Mouse (Mus musculus) heart, postnatal 25 days (tissue): ENCODE measurements around the gene Hist1h2ae. TPM values are rescaled to one million over a fixed set of nuclear protein-coding genes. Genes with fewer than 3 reads are reported as not detected.
A peak's percentile ranks its signal among the peaks of the same experiment; 100 is the strongest.
"Not testable (repeated sequence)": the region's sequence is repeated elsewhere in the genome, so short reads cannot be mapped to it uniquely, and the experiment has no call there.

Experiments
- DNase-seq: peaks from one replicate; pipeline ENCODE4 v3.0.0; 2022; ENCODE audit warnings: low spot score
- intact Hi-C: fragments of 180-260 bp; cut with DNase I; formaldehyde crosslinking; loops from one replicate; pipeline ENCODE4 v1.15.1; 2025
- total RNA-seq, 2 experiments: library from RNA; stranded (reverse); gene quantifications; 2 replicates each; pipeline ENCODE4 v1.2.3; 2021

The Hist1h2ae gene
- total RNA-seq, result 1 to 10 TPM; 3.4 to 4.1 TPM

DNA sequence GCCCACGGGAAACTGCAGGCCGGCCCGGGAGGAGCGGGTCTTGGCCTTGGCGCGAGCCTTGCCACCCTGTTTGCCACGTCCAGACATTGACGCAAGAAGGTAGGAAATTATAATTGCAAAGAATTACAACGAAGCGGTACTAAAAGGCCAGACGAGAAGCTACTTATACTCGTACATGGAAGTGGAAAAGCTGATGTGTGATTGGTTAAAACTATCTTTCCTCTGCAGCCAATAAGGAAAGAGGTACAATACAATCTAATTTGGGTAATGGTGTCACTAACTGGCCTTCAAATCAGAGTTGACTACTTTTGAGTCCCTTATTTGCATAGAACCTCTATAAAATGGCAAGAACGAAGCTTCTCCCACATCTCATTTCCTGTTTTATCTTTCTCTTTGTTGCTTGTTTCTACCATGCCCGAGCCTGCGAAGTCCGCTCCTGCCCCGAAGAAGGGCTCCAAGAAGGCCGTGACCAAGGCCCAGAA is at the start of gene Hist1h2ae, which contains the start of gene Hist1h2bg:
Gene Hist1h2ae, minus strand, starts transcription at position 199 of the 482 bp plus-strand sequence.
Gene Hist1h2bg, plus strand, starts transcription at position 375 of the 482 bp plus-strand sequence.
- DNase-seq, result peak; percentile 51
- intact Hi-C loops, result no loop called here

DNA sequence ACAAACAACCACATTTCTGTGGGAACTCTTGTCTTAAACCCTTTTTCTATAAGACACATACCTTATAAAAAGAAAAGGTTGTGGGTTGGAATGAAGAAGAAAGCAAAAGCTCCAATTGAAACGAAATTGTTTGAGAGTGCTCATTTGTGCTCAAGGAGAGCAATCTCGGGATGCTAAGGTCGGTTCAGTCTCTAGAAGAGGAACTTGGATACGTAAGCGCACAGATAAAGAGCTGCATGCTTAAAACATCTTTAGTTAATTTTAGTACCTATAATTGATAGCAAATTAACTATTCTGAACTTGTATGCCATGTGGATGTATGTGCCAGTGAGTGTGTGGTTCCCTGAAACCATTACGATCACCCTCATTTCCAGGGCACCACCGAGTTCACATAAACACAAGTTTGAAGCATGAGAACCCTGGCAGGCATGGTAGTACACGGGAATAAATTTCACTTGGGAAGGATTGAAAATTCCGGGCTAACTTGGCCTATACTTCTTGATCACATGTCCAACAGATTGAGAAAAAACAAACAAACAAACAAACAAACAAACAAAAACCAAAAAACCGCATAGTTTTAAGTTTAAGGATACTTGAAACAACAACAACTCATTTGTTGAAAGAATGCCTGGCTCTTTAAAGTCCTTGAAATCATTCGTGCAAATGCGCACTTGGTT is 49.2 kb upstream of the Hist1h2ae start:
- no peak for DNase-seq

DNA sequence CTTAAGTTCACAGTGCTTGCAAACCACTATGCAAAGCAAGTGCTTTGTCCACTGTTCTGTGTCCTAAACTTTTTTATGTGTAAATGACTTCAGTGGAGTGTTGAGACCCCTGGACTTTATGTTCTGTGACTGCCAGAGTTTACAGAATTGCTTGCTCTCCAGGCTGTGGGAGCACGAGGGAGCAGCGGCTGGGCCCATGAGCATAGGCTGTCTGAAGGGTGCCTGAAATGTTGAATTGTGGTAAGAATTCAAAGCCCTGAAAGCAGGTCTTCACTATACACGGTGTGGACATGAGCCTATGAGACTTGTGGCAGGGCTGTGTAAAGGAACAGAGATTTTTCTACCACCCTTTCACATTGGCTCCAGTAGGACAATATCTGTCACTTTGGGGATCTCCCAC is 40.6 kb upstream of the Hist1h2ae start:
- DNase-seq, result no peak
- intact Hi-C loops, result no loop called here

More for the DNA sequence above, 49.2 kb upstream of the Hist1h2ae start:
- intact Hi-C loops, result loop anchor here (2.0 to 5.0 kb wide), 3 partner anchors 89 to 1583 kb away; partner anchors contain the start of genes Hist1h2ah, Hist1h2bk and Hist1h4h

DNA sequence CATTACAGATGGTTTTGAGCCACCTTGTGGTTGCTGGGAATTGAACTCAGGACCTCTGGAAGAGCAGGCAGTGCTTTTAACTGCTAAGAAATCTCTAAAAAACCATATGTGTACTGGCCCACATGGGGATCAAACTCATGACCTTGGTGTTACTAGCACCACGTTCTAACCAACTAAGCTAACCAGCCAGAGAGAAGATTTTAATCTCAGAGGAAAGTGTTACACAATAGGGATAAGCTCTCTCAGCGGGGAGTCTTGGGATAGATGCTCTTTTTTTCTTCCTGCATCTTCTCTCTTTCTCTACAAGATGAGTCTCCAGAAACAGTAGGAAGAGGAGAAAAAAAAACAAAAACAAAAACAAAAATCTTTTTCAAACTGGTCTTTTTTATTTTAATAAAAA is 39.4 kb upstream of the Hist1h2ae start:
- intact Hi-C loops, result no loop called here
- DNase-seq, result no peak

DNA sequence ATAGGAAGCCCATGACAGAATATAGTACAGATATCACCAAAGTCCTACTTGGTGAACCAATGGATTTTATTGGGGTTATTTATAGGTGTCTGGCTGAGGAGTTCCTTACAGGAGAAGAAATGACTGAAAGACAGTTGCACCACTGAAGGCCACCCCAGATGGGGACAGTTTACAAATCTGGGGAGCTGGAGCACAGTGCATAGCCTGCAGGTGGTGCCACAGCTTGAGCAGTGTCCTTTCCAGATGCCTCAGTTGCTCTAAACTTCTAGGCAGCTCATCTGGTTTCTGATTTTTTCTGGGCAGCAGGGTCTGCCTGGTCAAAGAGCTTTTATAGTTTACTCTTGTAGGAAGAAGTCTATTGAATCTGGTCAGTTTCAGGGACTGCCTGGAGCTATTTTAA is 38.8 kb upstream of the Hist1h2ae start:
- intact Hi-C loops, result no loop called here
- no peak for DNase-seq

DNA sequence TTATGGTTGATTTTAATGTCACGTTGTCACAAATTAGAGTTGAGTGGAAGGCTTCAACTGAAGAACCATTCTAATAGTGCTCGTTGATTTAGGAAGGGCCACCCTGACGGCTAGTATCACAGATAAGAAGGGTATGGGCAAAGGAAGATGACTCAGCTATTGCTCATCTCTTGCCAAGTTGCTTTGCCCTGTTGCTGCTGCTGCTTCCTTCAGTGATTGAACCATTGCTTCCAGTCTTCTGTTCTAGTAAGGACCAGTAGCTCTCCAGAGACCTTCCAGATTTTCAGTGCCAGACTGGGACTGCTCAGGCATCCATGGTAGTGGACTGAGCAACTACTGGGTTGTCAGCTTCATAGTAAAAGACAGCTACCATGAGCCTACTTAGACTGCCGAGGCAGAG is 38.2 kb upstream of the Hist1h2ae start:
- intact Hi-C loops, result no loop called here
- DNase-seq, result no peak

DNA sequence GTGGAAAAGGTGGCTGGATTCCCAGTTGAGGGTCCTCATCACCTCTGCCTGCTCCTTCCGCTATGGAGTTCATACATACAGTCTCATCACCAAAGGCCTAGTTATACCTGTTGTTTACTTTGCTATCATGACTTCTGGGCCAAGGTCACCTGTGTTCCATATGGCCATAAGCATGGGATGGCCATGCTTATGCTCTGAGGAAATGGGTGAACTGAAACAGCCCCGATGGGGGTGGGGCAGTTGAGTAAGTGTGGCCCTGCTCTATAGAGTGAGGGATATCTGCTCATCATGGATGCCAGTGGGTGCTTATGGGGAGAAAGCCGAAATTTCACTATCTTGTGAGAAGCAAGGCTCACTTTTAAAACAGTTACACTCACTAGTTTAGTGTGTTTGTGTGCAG is 34.0 kb upstream of the Hist1h2ae start:
- no peak for DNase-seq
- intact Hi-C loops, result no loop called here

DNA sequence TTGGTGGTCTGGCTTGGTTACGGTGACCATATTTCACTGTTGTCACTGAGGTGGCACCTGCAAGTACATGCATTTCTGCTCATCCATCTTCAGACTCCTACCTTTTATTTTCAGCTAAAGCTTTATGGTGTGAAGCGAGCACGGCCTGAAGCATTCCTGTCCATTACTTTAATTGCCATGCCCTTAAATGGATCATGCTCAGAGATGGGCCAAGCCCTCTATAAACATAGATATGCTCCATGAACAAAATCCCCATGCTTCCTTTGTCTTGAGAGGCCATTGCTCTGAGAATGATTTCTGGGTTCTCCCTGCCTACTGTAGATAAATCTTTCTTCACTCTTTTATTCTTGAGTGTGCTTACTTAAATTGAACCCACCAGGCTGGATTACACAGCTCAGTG is 33.4 kb upstream of the Hist1h2ae start:
- intact Hi-C loops, result no loop called here
- no peak for DNase-seq

DNA sequence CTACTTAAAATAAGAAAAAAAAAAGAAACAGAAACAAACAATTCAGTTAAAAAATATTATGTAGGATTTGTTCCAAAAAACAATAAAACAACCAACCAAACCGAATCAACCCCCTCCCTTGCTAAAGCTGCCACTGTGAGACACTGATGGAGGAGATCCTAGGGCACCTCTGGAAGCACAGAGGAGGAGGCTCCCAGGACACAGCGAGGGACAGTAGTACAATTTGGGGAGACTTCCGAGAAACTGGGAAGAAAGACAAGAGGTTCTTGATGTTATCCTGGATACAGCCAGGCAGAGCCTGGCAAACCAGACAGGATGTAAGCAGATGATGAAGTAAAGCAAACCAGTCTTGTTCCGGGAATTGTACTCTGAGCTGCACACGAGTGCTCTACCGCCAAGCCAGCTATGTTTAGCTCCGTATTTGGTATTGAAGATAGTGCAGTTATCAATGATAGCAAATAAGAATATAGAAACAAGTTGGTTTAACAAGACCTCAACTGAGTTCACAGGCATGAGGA is 32.2 kb upstream of the Hist1h2ae start:
- DNase-seq, result no peak
- intact Hi-C loops, result no loop called here

DNA sequence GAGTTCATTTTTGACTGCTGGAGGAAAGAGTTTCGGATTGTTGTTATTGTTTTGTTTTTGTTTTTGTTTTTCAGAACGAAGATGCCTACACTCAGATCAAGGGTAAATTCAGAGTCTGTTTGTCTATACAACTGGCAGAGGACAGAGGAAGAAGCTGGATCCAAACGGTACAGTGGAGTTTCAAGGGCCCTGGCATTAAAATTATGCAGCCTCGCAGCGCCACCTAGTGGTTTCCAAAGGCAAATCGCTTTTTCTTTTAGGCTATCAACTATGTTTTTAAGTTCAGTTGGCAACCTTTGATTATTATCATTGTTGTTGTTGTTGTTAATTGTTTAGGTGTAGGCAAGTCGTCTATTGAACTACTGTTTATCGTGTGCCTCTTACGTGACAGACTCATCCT is 26.9 kb upstream of the Hist1h2ae start:
- intact Hi-C loops, result loop anchor here (2.0 to 5.0 kb wide), 2 partner anchors 71 to 173 kb away; no protein-coding TSS in a partner anchor
- peak; percentile 25 for DNase-seq

DNA sequence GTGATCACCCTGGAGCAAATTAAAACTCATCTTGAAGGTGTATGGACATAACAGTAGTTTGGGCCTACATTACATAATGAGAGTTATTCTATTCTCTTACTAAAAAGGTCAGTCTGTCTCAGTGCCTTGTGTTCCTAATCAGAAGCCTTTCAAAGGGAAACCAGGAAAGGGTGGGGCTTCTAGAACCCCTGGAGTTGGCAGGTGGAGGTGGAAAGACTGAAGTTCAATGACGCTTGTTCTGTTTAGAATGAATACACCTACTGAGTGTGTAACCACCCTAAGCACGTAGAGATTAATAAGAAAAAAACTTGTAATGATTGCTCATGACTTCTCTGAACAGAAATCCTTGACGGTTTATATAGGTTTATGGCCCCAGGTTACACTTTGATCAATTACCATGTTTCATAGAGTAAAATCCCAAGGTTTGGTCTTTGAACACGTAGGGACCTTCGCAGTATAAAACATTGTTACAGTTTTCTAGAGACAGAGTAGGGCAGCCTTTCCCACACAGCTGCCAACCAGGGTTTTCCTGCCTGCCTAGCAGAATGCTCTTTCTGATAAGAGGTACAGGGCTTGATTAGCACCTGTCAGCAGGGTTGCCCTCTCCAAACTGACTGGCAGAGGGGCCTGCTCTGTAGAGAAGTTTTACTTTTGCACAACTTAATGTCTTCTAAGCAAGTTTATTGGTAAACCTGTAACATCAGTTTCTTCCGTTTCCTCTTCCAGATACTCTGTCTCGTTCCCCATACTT is 24.8 kb upstream of the Hist1h2ae start:
- intact Hi-C loops, result loop anchor here (2.0 to 5.0 kb wide), 2 partner anchors 68 to 171 kb away; no protein-coding TSS in a partner anchor

DNA sequence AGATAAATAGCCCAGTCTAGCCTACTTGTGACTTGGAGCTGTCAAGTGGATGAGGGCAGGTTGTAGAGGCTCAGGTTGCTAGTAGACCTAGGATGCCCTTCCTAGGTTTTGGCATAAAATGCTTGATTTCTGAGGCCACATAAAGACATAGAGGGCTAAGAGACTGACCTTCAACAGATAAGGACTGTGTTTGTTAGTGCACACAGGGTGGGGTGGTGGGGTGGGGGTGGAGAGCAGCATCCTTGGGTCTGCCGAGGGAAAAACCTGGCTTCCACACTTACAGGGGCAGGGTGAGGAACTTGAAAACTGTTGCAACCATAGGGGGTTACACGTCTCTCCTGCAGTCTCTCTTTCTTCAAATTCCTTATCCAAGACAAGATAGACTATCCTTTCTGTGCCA is 24.2 kb upstream of the Hist1h2ae start:
- no peak for DNase-seq
- intact Hi-C loops, result loop anchor here (5.0 kb wide), 1 partner anchor 68 kb away; no protein-coding TSS in a partner anchor

More for the DNA sequence above, 24.8 kb upstream of the Hist1h2ae start:
- no peak for DNase-seq

DNA sequence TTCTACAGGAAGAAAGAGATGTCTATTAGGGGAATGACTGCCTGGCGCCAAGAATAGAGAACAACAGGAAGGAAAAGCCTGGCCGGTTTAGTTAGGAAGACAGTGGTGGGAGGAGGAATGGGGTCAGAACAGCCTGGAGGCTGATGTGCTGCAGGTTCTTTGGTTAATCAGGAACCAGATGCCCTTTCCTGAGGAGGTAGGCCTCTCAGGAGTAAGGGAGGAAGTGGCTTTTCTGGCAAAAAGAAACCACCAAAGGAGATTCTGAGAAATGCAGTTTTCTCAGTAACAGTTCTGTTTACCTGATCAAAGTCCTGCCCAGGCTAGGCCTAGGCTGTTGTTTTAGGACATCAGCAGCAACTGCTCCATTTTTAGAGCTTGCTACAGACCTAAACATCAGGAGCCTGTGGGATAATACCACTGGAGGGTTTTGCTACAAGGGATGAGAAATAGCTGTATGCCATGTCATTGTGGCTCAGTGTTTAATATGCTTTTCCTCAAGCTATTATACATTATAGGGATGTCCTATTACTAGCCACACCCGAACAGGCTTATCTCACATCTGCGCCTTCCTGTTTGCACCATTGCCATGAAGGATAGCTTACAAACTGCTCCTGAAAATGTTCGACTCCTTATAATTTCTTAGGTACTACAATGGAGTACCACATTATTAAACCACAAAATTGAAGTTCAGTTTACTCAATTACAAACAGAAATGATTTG is 22.2 kb upstream of the Hist1h2ae start:
- no peak for DNase-seq
- intact Hi-C loops, result no loop called here

DNA sequence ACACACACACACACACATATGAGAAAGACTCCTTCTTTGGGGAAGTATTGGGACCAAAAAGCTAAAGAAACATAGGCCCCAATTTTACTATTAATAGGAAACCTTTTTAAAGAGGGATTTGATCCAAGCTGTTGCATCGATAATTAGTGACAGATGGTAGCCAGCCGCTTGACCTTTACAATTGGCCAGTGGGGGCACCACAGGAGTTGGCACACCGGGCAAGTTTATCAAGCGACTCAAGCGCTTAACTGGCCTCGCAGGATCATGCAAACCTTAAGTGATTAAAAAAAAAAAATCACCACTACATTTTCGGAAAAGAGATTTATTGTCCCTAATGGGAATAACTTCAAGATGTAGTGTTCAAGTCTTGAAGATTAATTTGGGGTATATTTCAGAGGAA is 21.6 kb upstream of the Hist1h2ae start:
- no peak for DNase-seq
- intact Hi-C loops, result no loop called here

DNA sequence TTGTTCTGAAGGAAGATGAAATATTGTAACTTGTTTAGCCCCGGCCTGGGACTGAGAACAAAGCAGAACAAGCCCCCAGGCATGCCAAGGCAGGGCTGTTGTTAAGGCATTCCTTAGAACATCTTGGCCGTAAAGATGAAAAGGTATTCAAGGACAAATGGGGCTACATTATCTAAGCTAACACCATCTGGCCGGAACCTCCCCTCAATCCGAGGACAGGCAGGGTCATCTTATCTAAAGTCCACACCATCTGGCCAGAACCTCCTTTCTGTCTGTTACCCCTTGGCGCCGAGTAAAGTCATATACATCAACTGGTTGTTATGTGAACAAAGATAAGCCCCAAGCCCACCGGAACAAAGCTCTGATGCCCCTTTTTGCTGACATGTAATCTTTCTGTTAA is 20.9 kb upstream of the Hist1h2ae start:
- DNase-seq, intact Hi-C loops: not testable (repeated sequence)

DNA sequence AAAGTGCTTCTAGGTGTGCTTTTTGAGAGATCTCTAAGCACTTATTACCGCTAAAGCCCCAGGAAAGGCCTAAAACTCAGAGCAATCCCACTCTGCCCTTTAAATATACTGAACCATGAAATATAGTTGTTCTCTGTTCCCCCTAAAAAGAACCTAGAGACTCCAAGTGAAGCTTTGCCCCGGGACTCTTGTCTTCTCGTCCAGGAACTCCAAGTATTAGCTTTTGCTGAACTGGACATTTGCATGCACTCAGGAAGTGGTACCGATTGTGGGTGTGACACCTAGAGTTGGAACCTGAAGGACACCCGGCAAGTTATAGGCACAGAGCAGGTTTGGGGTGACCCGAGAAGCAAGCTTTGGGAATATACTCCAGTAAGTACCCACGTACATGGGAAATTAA is 20.2 kb upstream of the Hist1h2ae start:
- intact Hi-C loops, result no loop called here
- no peak for DNase-seq

DNA sequence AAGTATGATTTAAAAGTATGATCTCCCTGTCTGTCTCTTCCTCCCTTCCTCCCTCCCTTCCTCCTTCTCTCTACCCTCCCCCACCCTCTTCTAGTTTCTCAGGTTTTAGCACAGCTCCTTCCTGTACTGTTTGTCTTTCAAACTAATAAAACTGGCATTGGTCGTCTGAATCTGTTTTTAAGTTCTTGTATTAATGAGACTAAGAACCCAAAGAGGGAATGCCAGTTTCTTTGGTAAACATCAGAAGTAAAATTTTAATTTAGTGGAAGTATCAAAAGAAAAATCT is 15.9 kb upstream of the Hist1h2ae start:
- no peak for DNase-seq
- intact Hi-C loops, result loop anchor here (5.0 kb wide), 2 partner anchors 1545 to 1830 kb away; partner anchors contain the start of genes Hist1h2ag, Hist1h2bj and Hist1h4i

DNA sequence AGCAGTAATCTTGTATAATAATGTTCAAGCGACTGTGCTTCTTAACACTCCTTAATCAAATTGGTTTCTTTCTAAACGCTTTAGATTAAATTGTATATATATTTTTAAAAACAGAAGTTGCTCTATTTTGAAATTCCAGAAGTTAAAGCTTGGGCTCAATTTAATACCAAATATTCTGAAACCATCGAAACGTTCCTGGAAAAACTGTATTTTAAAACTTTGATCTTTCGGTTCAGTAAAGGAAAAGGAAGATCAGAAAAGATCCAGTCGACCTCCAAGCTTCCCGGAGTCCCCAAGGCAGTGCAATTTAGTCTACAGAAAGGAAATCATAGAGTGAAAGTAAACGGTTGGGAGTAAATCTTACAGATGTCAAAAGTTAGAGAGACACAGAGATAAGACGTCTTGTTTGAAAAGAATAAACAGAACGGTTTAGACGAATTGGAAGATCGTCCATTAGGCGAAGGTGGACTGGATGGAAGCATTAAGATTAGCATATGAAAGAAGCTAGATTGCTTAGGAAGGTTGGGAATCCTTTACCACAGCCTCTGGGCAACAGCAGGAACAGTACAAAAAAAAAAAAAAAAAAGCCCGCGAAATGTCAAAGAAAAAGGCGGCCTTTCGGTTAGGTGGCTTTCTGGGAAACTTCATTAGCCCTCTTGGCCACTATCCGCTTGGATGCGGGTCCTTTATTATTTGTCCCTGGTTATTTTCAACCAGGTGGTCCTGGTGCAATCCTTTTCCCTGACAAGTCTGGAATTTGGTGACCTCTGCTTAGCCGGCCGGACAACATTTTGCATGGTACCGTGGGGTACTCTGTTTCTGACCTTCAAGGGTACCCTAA is 15.3 kb upstream of the Hist1h2ae start:
- intact Hi-C loops, result loop anchor here (5.0 kb wide), 2 partner anchors 1544 to 1829 kb away; partner anchors contain the start of genes Hist1h2ag, Hist1h2bj and Hist1h4i
- DNase-seq, result no peak
